Mouse (Mus musculus) liver, embryonic 15.5 days (tissue): ENCODE measurements around the gene Slit3. TPM values are rescaled to one million over a fixed set of nuclear protein-coding genes. Genes with fewer than 3 reads are reported as not detected.

Experiments
- ATAC-seq: fragments of 200-750 bp; cut with Nextera tagmentation; 2 replicates; pipeline ENCODE4 v1.8.0; 2017; ENCODE audit warnings: moderate number of reproducible peaks, mild to moderate bottlenecking, moderate library complexity; ENCODE audit not compliant: insufficient read depth
- H3K27ac ChIP-seq: fragments of 300-500 bp; sonication (generic); replicated peaks from 2 replicates; pipeline ENCODE4 v1.5.1; 2015; ENCODE audit warnings: mild to moderate bottlenecking, inconsistent platforms
- H3K27me3 ChIP-seq: fragments of 300-500 bp; sonication (generic); 2 replicates; pipeline ENCODE4 v1.6.1; 2015; ENCODE audit warnings: mild to moderate bottlenecking, inconsistent platforms
- H3K36me3 ChIP-seq: fragments of 300-500 bp; sonication (generic); replicated peaks from 2 replicates; pipeline ENCODE4 v1.6.1; 2015; ENCODE audit warnings: moderate library complexity, mild to moderate bottlenecking, inconsistent platforms
- H3K4me1 ChIP-seq: fragments of 300-500 bp; sonication (generic); replicated peaks from 2 replicates; pipeline ENCODE4 v1.6.1; 2015; ENCODE audit warnings: inconsistent platforms
- H3K4me2 ChIP-seq: fragments of 300-500 bp; sonication (generic); 2 replicates; pipeline ENCODE4 v1.6.1; 2015; ENCODE audit warnings: moderate library complexity, mild to moderate bottlenecking, inconsistent platforms
- H3K4me3 ChIP-seq: fragments of 300-500 bp; sonication (generic); replicated peaks from 2 replicates; pipeline ENCODE4 v1.5.1; 2015; ENCODE audit warnings: mild to moderate bottlenecking, inconsistent platforms
- H3K9ac ChIP-seq: fragments of 300-500 bp; sonication (generic); 2 replicates; pipeline ENCODE4 v1.6.1; 2015; ENCODE audit warnings: moderate library complexity, mild to moderate bottlenecking, inconsistent platforms
- H3K9me3 ChIP-seq: fragments of 300-500 bp; sonication (generic); replicated peaks from 2 replicates; pipeline ENCODE4 v1.6.1; 2016; ENCODE audit warnings: inconsistent platforms
- WGBS: fragments of 180-500 bp; shearing (Covaris S2); methylation state at CpG from one replicate; pipeline ENCODE4 v1.1.7; 2015; ENCODE audit warnings: mixed read lengths; ENCODE audit not compliant: insufficient replicate concordance; 5-methylcytosine and 5-hydroxymethylcytosine counted together
- polyA plus RNA-seq: library from polyadenylated mRNA; unstranded; fragments of >200 nt; fragmentation: Nextera tagmentation; extraction: Ambion mirVana; gene quantifications from 2 replicates; pipeline ENCODE4 v1.2.1, GENCODE M21; 2015

The Slit3 gene
- polyA plus RNA-seq, 1 experiment from 2014 or later = 0.20 TPM

- H3K27me3 ChIP-seq = no peaks in the 10 kb centered on the region
- no peak overlapping the region for H3K9ac ChIP-seq
- H3K4me2 ChIP-seq = no peak overlapping the region
- no peaks in the 10 kb centered on the region for H3K36me3 ChIP-seq
- WGBS = 65% methylated on average over 10 of the region's 10 CpGs
- H3K9me3 ChIP-seq = no peaks in the 10 kb centered on the region
- no peak for ATAC-seq
- no peak overlapping the region for H3K4me3 ChIP-seq
- H3K4me1 ChIP-seq = no peaks in the 10 kb centered on the region
- H3K27ac ChIP-seq = no peak overlapping the region
Measured at GRCm38 (mm10) chr11:35651286-35651685, 530.3 kb downstream of the Slit3 start.

GRCm38 (mm10) chr11:35655836-35656235 lies 534.8 kb downstream of the Slit3 start:
- no peaks in the 10 kb centered on the region for H3K4me1 ChIP-seq
- no peak overlapping the region for H3K9ac ChIP-seq
- no peak overlapping the region for H3K27ac ChIP-seq
- no peaks in the 10 kb centered on the region for H3K9me3 ChIP-seq
- ATAC-seq = no peak
- H3K4me2 ChIP-seq = no peak overlapping the region
- H3K4me3 ChIP-seq = no peak overlapping the region
- H3K27me3 ChIP-seq = no peaks in the 10 kb centered on the region
- no peaks in the 10 kb centered on the region for H3K36me3 ChIP-seq

- no peaks in the 10 kb centered on the region for H3K9me3 ChIP-seq
- H3K27me3 ChIP-seq = no peaks in the 10 kb centered on the region
- no peak overlapping the region for H3K27ac ChIP-seq
- 40% methylated on average over 6 of the region's 6 CpGs for WGBS
- ATAC-seq = no peak
- no peaks in the 10 kb centered on the region for H3K36me3 ChIP-seq
- H3K4me1 ChIP-seq = no peaks in the 10 kb centered on the region
- no peak overlapping the region for H3K9ac ChIP-seq
- no peak overlapping the region for H3K4me3 ChIP-seq
- no peak overlapping the region for H3K4me2 ChIP-seq
Measured at GRCm38 (mm10) chr11:35657582-35657981, 536.6 kb downstream of the Slit3 start.

GRCm38 (mm10) chr11:35660967-35661366 lies 539.9 kb downstream of the Slit3 start:
- ATAC-seq = no peak
- 43% methylated on average over 4 of the region's 4 CpGs for WGBS

DNA sequence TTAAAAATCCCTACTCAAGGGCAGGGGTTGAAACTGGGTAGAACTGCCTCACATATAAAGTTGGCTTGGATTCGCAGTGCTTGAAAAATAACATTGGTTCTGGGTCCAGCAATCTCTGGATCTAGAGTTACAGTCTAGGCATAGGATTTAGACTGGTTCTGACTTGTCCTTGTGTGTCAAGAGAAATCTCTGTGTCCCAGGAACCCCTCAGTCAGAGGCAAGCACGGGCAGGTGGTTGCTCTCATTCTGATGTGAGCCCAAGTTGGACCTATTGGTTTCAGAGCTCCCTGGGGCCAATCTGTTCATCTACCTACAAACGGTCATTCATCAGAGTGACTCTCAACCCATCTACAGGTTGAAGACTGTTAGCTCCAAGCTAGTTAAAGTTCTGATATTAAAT lies 541.9 kb downstream of the Slit3 start:
- no peak overlapping the region for H3K4me2 ChIP-seq
- H3K4me3 ChIP-seq = no peak overlapping the region
- no peaks in the 10 kb centered on the region for H3K4me1 ChIP-seq
- ATAC-seq = no peak
- H3K36me3 ChIP-seq = no peaks in the 10 kb centered on the region
- no peaks in the 10 kb centered on the region for H3K27me3 ChIP-seq
- H3K27ac ChIP-seq = no peak overlapping the region
- H3K9me3 ChIP-seq = no peaks in the 10 kb centered on the region
- no peak overlapping the region for H3K9ac ChIP-seq
- 61% methylated on average over 3 of the region's 3 CpGs for WGBS

More at GRCm38 (mm10) chr11:35660967-35661366, 539.9 kb downstream of the Slit3 start:
- Histone ChIP-seq H3K4me3 (no peak overlapping the region), H3K9me3 (no peaks in the 10 kb centered on the region), H3K4me2 (no peak overlapping the region), H3K4me1 (no peaks in the 10 kb centered on the region), H3K27me3 (no peaks in the 10 kb centered on the region), H3K9ac (no peak overlapping the region), H3K36me3 (no peaks in the 10 kb centered on the region), H3K27ac (no peak overlapping the region)

- ATAC-seq = no peak
- no peaks in the 10 kb centered on the region for H3K27me3 ChIP-seq
- WGBS = 47% methylated on average over 8 of the region's 8 CpGs
Measured at GRCm38 (mm10) chr11:35663661-35664060, 542.6 kb downstream of the Slit3 start.

GRCm38 (mm10) chr11:35664991-35665390 lies 544.0 kb downstream of the Slit3 start:
- H3K4me3 ChIP-seq = no peak overlapping the region
- H3K27me3 ChIP-seq = no peaks in the 10 kb centered on the region
- no peak overlapping the region for H3K9ac ChIP-seq
- H3K36me3 ChIP-seq = no peaks in the 10 kb centered on the region
- no peak overlapping the region for H3K4me2 ChIP-seq
- no peaks in the 10 kb centered on the region for H3K9me3 ChIP-seq
- H3K27ac ChIP-seq = no peak overlapping the region
- WGBS = 48% methylated on average over 5 of the region's 5 CpGs
- no peak for ATAC-seq
- H3K4me1 ChIP-seq = no peaks in the 10 kb centered on the region

More at GRCm38 (mm10) chr11:35663661-35664060, 542.6 kb downstream of the Slit3 start:
- no peaks in the 10 kb centered on the region for H3K36me3 ChIP-seq
- H3K4me1 ChIP-seq = no peaks in the 10 kb centered on the region
- no peaks in the 10 kb centered on the region for H3K9me3 ChIP-seq
- H3K4me3 ChIP-seq = no peak overlapping the region
- no peak overlapping the region for H3K9ac ChIP-seq
- no peak overlapping the region for H3K27ac ChIP-seq
- H3K4me2 ChIP-seq = no peak overlapping the region

- H3K4me2 ChIP-seq = no peak overlapping the region
- 47% methylated on average over 3 of the region's 3 CpGs for WGBS
- H3K36me3 ChIP-seq = no peaks in the 10 kb centered on the region
- no peak for ATAC-seq
- H3K27me3 ChIP-seq = no peaks in the 10 kb centered on the region
- H3K27ac ChIP-seq = no peak overlapping the region
- no peak overlapping the region for H3K9ac ChIP-seq
- no peaks in the 10 kb centered on the region for H3K4me1 ChIP-seq
- H3K9me3 ChIP-seq = no peaks in the 10 kb centered on the region
- H3K4me3 ChIP-seq = no peak overlapping the region
Measured at GRCm38 (mm10) chr11:35667428-35667827, 546.4 kb downstream of the Slit3 start.

GRCm38 (mm10) chr11:35668138-35668537 lies 547.1 kb downstream of the Slit3 start:
- Histone ChIP-seq H3K9ac (no peak overlapping the region), H3K27me3 (no peaks in the 10 kb centered on the region), H3K36me3 (no peaks in the 10 kb centered on the region), H3K4me3 (no peak overlapping the region), H3K9me3 (no peaks in the 10 kb centered on the region), H3K27ac (no peak overlapping the region), H3K4me2 (no peak overlapping the region), H3K4me1 (no peaks in the 10 kb centered on the region)
- WGBS = 53% methylated on average over 3 of the region's 3 CpGs
- no peak for ATAC-seq

DNA sequence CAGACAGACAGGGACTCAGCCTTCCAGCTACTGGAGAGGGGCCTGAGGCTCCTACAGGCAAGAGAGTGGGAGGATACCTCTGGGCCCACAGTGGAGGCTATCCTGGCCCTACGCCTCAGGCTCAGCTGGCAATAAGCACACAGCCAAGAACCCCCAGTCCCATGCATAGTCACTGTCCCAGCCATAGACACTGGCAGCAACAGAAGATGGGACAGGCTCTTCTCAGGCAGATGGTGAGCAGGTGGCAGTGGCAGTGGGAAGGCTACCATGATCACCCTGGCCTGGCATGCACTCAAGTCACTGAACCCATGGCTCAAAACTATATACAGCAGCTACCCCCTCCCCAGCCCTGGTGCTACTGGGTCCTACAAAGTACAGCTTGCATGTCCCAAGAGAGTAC lies 547.7 kb downstream of the Slit3 start:
- Histone ChIP-seq H3K4me1 (no peaks in the 10 kb centered on the region), H3K36me3 (no peaks in the 10 kb centered on the region), H3K27ac (no peak overlapping the region), H3K27me3 (no peaks in the 10 kb centered on the region), H3K4me2 (no peak overlapping the region), H3K4me3 (no peak overlapping the region), H3K9ac (no peak overlapping the region), H3K9me3 (no peaks in the 10 kb centered on the region)
- 27% methylated on average over 1 of the region's 1 CpGs for whole genome bisulfite sequencing
- no peak for ATAC-seq

GRCm38 (mm10) chr11:35669536-35669935 lies 548.5 kb downstream of the Slit3 start:
- no peaks in the 10 kb centered on the region for H3K36me3 ChIP-seq
- no peak overlapping the region for H3K4me3 ChIP-seq
- H3K4me2 ChIP-seq = no peak overlapping the region
- ATAC-seq = no peak
- no peak overlapping the region for H3K27ac ChIP-seq
- WGBS = 54% methylated on average over 5 of the region's 5 CpGs
- no peaks in the 10 kb centered on the region for H3K9me3 ChIP-seq
- no peak overlapping the region for H3K9ac ChIP-seq
- H3K27me3 ChIP-seq = no peaks in the 10 kb centered on the region
- no peaks in the 10 kb centered on the region for H3K4me1 ChIP-seq

DNA sequence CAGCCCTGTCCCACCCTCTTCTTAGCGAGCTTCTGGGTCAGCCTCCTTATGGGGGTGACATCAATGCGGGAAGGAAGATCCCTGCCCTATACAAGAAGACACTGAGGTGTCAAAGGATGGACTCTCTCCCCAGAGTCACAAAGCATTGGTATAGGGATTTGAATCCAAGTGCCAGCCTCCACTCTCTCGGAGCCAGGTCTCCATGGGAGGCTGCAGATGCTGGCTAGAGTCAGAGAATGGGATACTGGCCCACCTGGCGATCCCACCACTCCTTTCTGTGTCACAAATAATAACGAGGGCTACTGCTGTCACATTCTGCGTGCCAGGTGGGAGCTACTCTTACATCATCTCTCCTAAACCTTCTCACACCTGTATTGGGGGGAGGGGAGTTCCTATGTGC lies 549.2 kb downstream of the Slit3 start:
- no peak overlapping the region for H3K9ac ChIP-seq
- no peak for ATAC-seq
- H3K4me2 ChIP-seq = no peak overlapping the region
- H3K4me3 ChIP-seq = no peak overlapping the region
- no peak overlapping the region for H3K27ac ChIP-seq
- no peaks in the 10 kb centered on the region for H3K9me3 ChIP-seq
- 53% methylated on average over 6 of the region's 6 CpGs for WGBS
- H3K27me3 ChIP-seq = no peaks in the 10 kb centered on the region
- H3K4me1 ChIP-seq = no peaks in the 10 kb centered on the region
- no peaks in the 10 kb centered on the region for H3K36me3 ChIP-seq
